ENCODE assay signal across 14 mouse cellular contexts in the genomic region with DNA sequence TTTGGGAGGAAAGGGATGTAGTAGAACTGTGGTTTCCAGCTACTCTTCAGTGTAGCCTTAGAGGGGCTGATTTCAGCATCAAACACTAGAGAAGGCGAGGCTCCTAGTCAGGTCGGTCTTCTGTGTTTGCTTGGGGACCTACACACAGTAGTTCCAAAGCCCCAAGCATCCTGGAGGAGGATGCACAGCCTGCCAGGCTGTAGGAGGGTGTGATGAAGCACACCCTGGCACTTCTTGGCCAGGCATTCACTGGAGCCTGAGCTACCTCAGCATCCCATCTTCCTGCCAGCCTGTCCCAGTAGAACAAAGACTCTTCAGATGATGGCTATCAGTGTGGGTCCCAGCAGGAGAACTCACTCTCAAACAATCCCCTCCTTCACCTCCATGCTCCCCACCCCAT.
"Had no signal": no experiment of that assay in that cellular context is flagged by ENCODE, and none has a peak within 500 bp of the region (broad histone marks: within the 10 kb centered on the region; RNA-seq: fewer than 3 reads in every experiment).

No protein-coding gene starts in this region.

- H3K4me3 ChIP-seq: liver, embryonic 13.5 days; megakaryocyte, embryonic 14.5 days had no signal

- DNase-seq: kidney, adult 2 months; kidney, postnatal 25 days; left cerebral cortex, postnatal 4 days; liver, embryonic 13.5 days; lung, adult 2 months; lung, postnatal 14 days; midbrain, embryonic 14.5 days; thymus, adult 18-20 months; thymus, postnatal 36 days had no signal

- H3K4me1 ChIP-seq: liver, embryonic 13.5 days; megakaryocyte, embryonic 14.5 days had no signal

- H3K36me3 ChIP-seq: liver, embryonic 13.5 days had no signal

- H3K27me3 ChIP-seq: liver, embryonic 13.5 days; megakaryocyte, embryonic 14.5 days had no signal

- H3K9ac ChIP-seq: liver, embryonic 13.5 days had no signal

- H3K9me3 ChIP-seq: liver, embryonic 13.5 days had no signal

- ATAC-seq: intestine, postnatal 0 days had no signal

- H3K4me2 ChIP-seq: liver, embryonic 13.5 days; midbrain, embryonic 11.5 days had no signal

- H3K27ac ChIP-seq: kidney, postnatal 0 days; liver, embryonic 13.5 days; macrophage had no signal
